Mouse (Mus musculus): Measurements from ENCODE around the gene Cdkl1. TPM values are rescaled to one million over a fixed set of nuclear protein-coding genes. Genes with fewer than 3 reads are reported as not detected.
A peak's percentile ranks its signal among the peaks of the same experiment; 100 is the strongest.

Gene Cdkl1
- total and polyA plus RNA-seq, 3 experiments = 0.08 to 0.32 TPM; not detected in 1

GRCm38 (mm10) chr12:69757418-69758141 is 33.5 kb downstream of the Cdkl1 start:
- Histone ChIP-seq H3K27ac (ENCODE audit: control insufficient read depth, low read depth, low read length) (peak overlapping the region; percentile 56), H3K9me3 (replicated peaks; ENCODE audit: insufficient read depth, low read length) (no peaks in the 10 kb centered on the region), H3K79me2 (ENCODE audit: control insufficient read depth, insufficient read depth, low read length, poor library complexity) (no peaks in the 10 kb centered on the region; the same call in 1 of the 2 replicates), H3K4me3 (ENCODE audit: control insufficient read depth in 1 of 2, insufficient read depth in 1 of 2, low read depth in 2 of 2, low read length in 2 of 2) (peak overlapping the region in 1 of 2 experiments; percentile 63; a peak in 2 of 4 replicates), H3K9ac (ENCODE audit: control insufficient read depth, low read depth, low read length, poor library complexity, severe bottlenecking) (no peak overlapping the region; the same call in 1 of the 2 replicates), H3K4me1 (ENCODE audit: control insufficient read depth in 1 of 2, insufficient read depth in 2 of 2, low read length in 2 of 2) (peaks cover 7 to 20% of the 10 kb centered on the region in 2 experiments), H3K36me3 (ENCODE audit: control insufficient read depth in 1 of 2, insufficient read depth in 2 of 2, low read length in 2 of 2) (peaks cover 0 to 17% of the 10 kb centered on the region in 2 experiments; a peak in 2 of 4 replicates), H3K27me3 (ENCODE audit: control insufficient read depth in 1 of 2, insufficient read depth in 2 of 2, low read length in 2 of 2) (no peaks in the 10 kb centered on the region)
- DNase-seq (ENCODE audit: low read depth, low spot score) = peak; percentile 98
- TF ChIP-seq BHLHE40 (IDR thresholded peaks at IDR 0.05; ENCODE audit: borderline replicate concordance, low read depth, low read length) (peak; percentile 95), TBP (IDR thresholded peaks at IDR 0.05; ENCODE audit: low read depth, low read length) (peak; percentile 54; the same call in 1 of the 2 replicates), UBTF (IDR thresholded peaks at IDR 0.05; ENCODE audit: borderline replicate concordance, insufficient read depth, low read depth, low read length) (0 out of 2 replicates have a peak, but pooled peaks have one; percentile 79), RAD21 (IDR thresholded peaks at IDR 0.05; ENCODE audit: low read depth, low read length) (peak; percentile 96), MAZ (IDR thresholded peaks at IDR 0.05; ENCODE audit: low read depth, low read length) (peak; percentile 56; the same call in 1 of the 2 replicates), NELFE (IDR thresholded peaks at IDR 0.05; ENCODE audit: low read depth, low read length) (no peak), MYC (IDR thresholded peaks at IDR 0.05; ENCODE audit: low read depth, low read length) (peak; percentile 68), CHD1 (IDR thresholded peaks at IDR 0.05; ENCODE audit: low read depth, low read length) (peak; percentile 65; the same call in 1 of the 2 replicates), MEF2A (IDR thresholded peaks at IDR 0.05; ENCODE audit: extremely low read depth, insufficient replicate concordance, low read depth, low read length, poor library complexity, severe bottlenecking) (peak; percentile 44; the same call in 1 of the 2 replicates), JUND (IDR thresholded peaks at IDR 0.05; ENCODE audit: low read depth, low read length) (no peak), EP300 (IDR thresholded peaks at IDR 0.05; ENCODE audit: low read depth in 1 of 2, low read length in 2 of 2) (peak; percentile 91 to 94), ETS1 (IDR thresholded peaks at IDR 0.05; ENCODE audit: low read depth, low read length) (peak; percentile 89), TAL1 (IDR thresholded peaks at IDR 0.05; ENCODE audit: low read length) (peak; percentile 96), USF2 (IDR thresholded peaks at IDR 0.05; ENCODE audit: borderline replicate concordance in 1 of 2, insufficient read depth in 1 of 2, low read depth in 1 of 2, low read length in 2 of 2) (no peak), SIN3A (IDR thresholded peaks at IDR 0.05; ENCODE audit: low read length) (peak; percentile 96; the same call in 1 of the 2 replicates), USF1 (IDR thresholded peaks at IDR 0.05; ENCODE audit: low read depth, low read length) (peak; percentile 73), SMC3 (IDR thresholded peaks at IDR 0.05; ENCODE audit: low read depth, low read length) (peak; percentile 79), TCF12 (IDR thresholded peaks at IDR 0.05; ENCODE audit: low read depth, low read length) (peak; percentile 97), POLR2AphosphoS5 (IDR thresholded peaks at IDR 0.05; ENCODE audit: borderline replicate concordance, low read depth, low read length) (no peak), ELF1 (IDR thresholded peaks at IDR 0.05; ENCODE audit: low read depth, low read length) (0 out of 2 replicates have a peak, but pooled peaks have one; percentile 4), POLR2AphosphoS2 (IDR thresholded peaks at IDR 0.05; ENCODE audit: low read length) (no peak), MYB (IDR thresholded peaks at IDR 0.05; ENCODE audit: low read depth, low read length) (no peak), ZNF384 (IDR thresholded peaks at IDR 0.05; ENCODE audit: low read depth, low read length) (peak; percentile 94), MAFK (IDR thresholded peaks at IDR 0.05; ENCODE audit: borderline replicate concordance, low read depth, low read length) (peak; percentile 72), CHD2 (IDR thresholded peaks at IDR 0.05; ENCODE audit: low read length) (peak; percentile 21; the same call in 1 of the 2 replicates), NRF1 (IDR thresholded peaks at IDR 0.05; ENCODE audit: insufficient read depth, low read depth, low read length, poor library complexity, severe bottlenecking) (no peak), MAX (IDR thresholded peaks at IDR 0.05; ENCODE audit: low read length) (peak; percentile 84), ZC3H11A (IDR thresholded peaks at IDR 0.05; ENCODE audit: low read depth, low read length) (peak; percentile 76), ZMIZ1 (IDR thresholded peaks at IDR 0.05; ENCODE audit: low read depth, low read length) (0 out of 2 replicates have a peak, but pooled peaks have one; percentile 50), E2F4 (IDR thresholded peaks at IDR 0.05; ENCODE audit: borderline replicate concordance, low read depth, low read length) (0 out of 2 replicates have a peak, but pooled peaks have one; percentile 19), RCOR1 (IDR thresholded peaks at IDR 0.05; ENCODE audit: low read depth, low read length) (peak; percentile 87), HCFC1 (IDR thresholded peaks at IDR 0.05; ENCODE audit: low read depth, low read length) (peak; percentile 50; the same call in 1 of the 2 replicates), POLR2A (IDR thresholded peaks at IDR 0.05; ENCODE audit: control insufficient read depth in 1 of 2, insufficient read depth in 1 of 2, low read depth in 1 of 2, low read length in 2 of 2, poor library complexity in 1 of 2) (no peak), MXI1 (IDR thresholded peaks at IDR 0.05; ENCODE audit: low read depth, low read length) (peak; percentile 90)
